Mouse (Mus musculus) forebrain, embryonic 11.5 days (tissue): ENCODE results near the gene Fam171a2. TPM values are rescaled to one million over a fixed set of nuclear protein-coding genes. Genes with fewer than 3 reads are reported as not detected.

ENCODE experiments used
- ATAC-seq: fragments of 200-750 bp; cut with Nextera tagmentation; replicated peaks from 2 replicates; pipeline ENCODE4 v1.8.0; 2017; ENCODE audit warnings: moderate TSS enrichment; ENCODE audit not compliant: low FRiP score
- DNase-seq: peaks from one replicate; pipeline ENCODE4 v3.0.0-alpha.2; 2017; ENCODE audit warnings: low spot score
- H3K27ac ChIP-seq: fragments of 300-500 bp; sonication (generic); 2 replicates; pipeline ENCODE4 v1.5.1; 2014; ENCODE audit warnings: low read depth, low read length
- H3K27me3 ChIP-seq: fragments of 300-500 bp; sonication (generic); 2 replicates; pipeline ENCODE4 v1.6.1; 2014; ENCODE audit warnings: mild to moderate bottlenecking, low read length, mixed read lengths; ENCODE audit not compliant: control insufficient read depth, insufficient read depth
- H3K36me3 ChIP-seq: fragments of 300-500 bp; sonication (generic); 2 replicates; pipeline ENCODE4 v1.6.1; 2014; ENCODE audit warnings: mild to moderate bottlenecking, low read length, moderate library complexity, mixed read lengths; ENCODE audit not compliant: control insufficient read depth, insufficient read depth
- H3K4me1 ChIP-seq: fragments of 300-500 bp; sonication (generic); replicated peaks from 2 replicates; pipeline ENCODE4 v1.6.1; 2014; ENCODE audit warnings: low read length, mixed read lengths; ENCODE audit not compliant: control insufficient read depth, insufficient read depth
- H3K4me2 ChIP-seq: fragments of 300-500 bp; sonication (generic); 2 replicates; pipeline ENCODE4 v1.6.1; 2014; ENCODE audit warnings: low read depth, mild to moderate bottlenecking, low read length, moderate library complexity, mixed read lengths; ENCODE audit not compliant: severe bottlenecking
- H3K4me3 ChIP-seq: fragments of 300-500 bp; sonication (generic); 2 replicates; pipeline ENCODE4 v1.5.1; 2014; ENCODE audit warnings: low read depth, low read length
- H3K9ac ChIP-seq: fragments of 300-500 bp; sonication (generic); 2 replicates; pipeline ENCODE4 v1.6.1; 2014; ENCODE audit warnings: low read length
- H3K9me3 ChIP-seq: fragments of 300-500 bp; sonication (generic); 2 replicates; pipeline ENCODE4 v1.6.1; 2016; ENCODE audit warnings: low read length, mixed read lengths; ENCODE audit not compliant: control insufficient read depth
- WGBS: fragments of 180-500 bp; shearing (Covaris S2); extraction: QIAGEN DNeasy Blood & Tissue Kit; methylation state at CpG from one replicate; pipeline ENCODE4 v1.1.7; 2014; 5-methylcytosine and 5-hydroxymethylcytosine counted together
- polyA plus RNA-seq: library from polyadenylated mRNA; unstranded; fragments of >200 nt; fragmentation: Nextera tagmentation; extraction: Ambion mirVana; gene quantifications from 2 replicates; pipeline ENCODE4 v1.2.1, GENCODE M21; 2014

Gene Fam171a2
- polyA plus RNA-seq, 1 experiment from 2014 or later: 11.2 TPM

- Histone ChIP-seq H3K27me3 (no peaks in the 10 kb centered on the region), H3K36me3 (peaks cover 5% of the 10 kb centered on the region), H3K9ac (peak within 1 kb of the TSS; percentile 89), H3K4me2 (peak within 1 kb of the TSS; percentile 82), H3K4me1 (peaks cover 13% of the 10 kb centered on the region), H3K4me3 (peak within 1 kb of the TSS; percentile 77), H3K9me3 (no peaks in the 10 kb centered on the region), H3K27ac (peak within 1 kb of the TSS; percentile 76)
- DNase-seq (peak; percentile 71), ATAC-seq (peak; percentile 16; the same call in 1 of the 2 replicates)
- under 1% methylated on average over 19 of the region's 19 CpGs for WGBS
Measured at GRCm38 (mm10) chr11:102407834-102408215, 39.7 kb downstream of the Fam171a2 start, which contains the start of gene Slc25a39. Slc25a39 (minus strand) TSS chr11:102407946.

- peak overlapping the region; percentile 82 for H3K4me2 ChIP-seq
- ATAC-seq: peak; percentile 69
- H3K27me3 ChIP-seq: no peaks in the 10 kb centered on the region
- peaks cover 9% of the 10 kb centered on the region for H3K36me3 ChIP-seq
- H3K4me1 ChIP-seq: peaks cover 13% of the 10 kb centered on the region
- no peaks in the 10 kb centered on the region for H3K9me3 ChIP-seq
- peak overlapping the region; percentile 76 for H3K27ac ChIP-seq
- under 1% methylated on average over 61 of the region's 85 CpGs for WGBS
- peak overlapping the region; percentile 89 for H3K9ac ChIP-seq
- peak; percentile 97 for DNase-seq
- H3K4me3 ChIP-seq: peak overlapping the region; percentile 77
Measured at GRCm38 (mm10) chr11:102406900-102407833, 40.3 kb downstream of the Fam171a2 start.

GRCm38 (mm10) chr11:102406401-102406800 lies 41.1 kb downstream of the Fam171a2 start:
- Histone ChIP-seq H3K9me3 (no peaks in the 10 kb centered on the region), H3K4me3 (peak overlapping the region; percentile 77), H3K27ac (no peak overlapping the region), H3K27me3 (no peaks in the 10 kb centered on the region), H3K4me2 (peak overlapping the region; percentile 82), H3K9ac (peak overlapping the region; percentile 89), H3K4me1 (peaks cover 13% of the 10 kb centered on the region), H3K36me3 (peaks cover 9% of the 10 kb centered on the region)
- WGBS: 13% methylated on average over 3 of the region's 3 CpGs
- ATAC-seq (no peak), DNase-seq (no peak)

- Histone ChIP-seq H3K9me3 (no peaks in the 10 kb centered on the region), H3K4me1 (peaks cover 13% of the 10 kb centered on the region), H3K9ac (peak overlapping the region; percentile 89; the same call in 1 of the 2 replicates), H3K36me3 (peaks cover 9% of the 10 kb centered on the region), H3K4me2 (peak overlapping the region; percentile 82; the same call in 1 of the 2 replicates), H3K27ac (no peak overlapping the region), H3K27me3 (peaks cover under 1% of the 10 kb centered on the region; the same call in 1 of the 2 replicates), H3K4me3 (peak overlapping the region; percentile 77; the same call in 1 of the 2 replicates)
- ATAC-seq (no peak), DNase-seq (no peak)
- WGBS: 89% methylated on average over 11 of the region's 11 CpGs
Measured at GRCm38 (mm10) chr11:102405544-102406285, 41.8 kb downstream of the Fam171a2 start.

- Histone ChIP-seq H3K4me1 (peaks cover 16% of the 10 kb centered on the region), H3K27ac (no peak overlapping the region), H3K9me3 (no peaks in the 10 kb centered on the region), H3K36me3 (peaks cover 9% of the 10 kb centered on the region), H3K27me3 (peaks cover 11% of the 10 kb centered on the region), H3K9ac (no peak overlapping the region), H3K4me3 (no peak overlapping the region), H3K4me2 (no peak overlapping the region)
- ATAC-seq (no peak), DNase-seq (no peak)
- 79% methylated on average over 18 of the region's 18 CpGs for WGBS
Measured at GRCm38 (mm10) chr11:102404161-102405010, 43.1 kb downstream of the Fam171a2 start.

GRCm38 (mm10) chr11:102403657-102404056 lies 43.8 kb downstream of the Fam171a2 start:
- H3K4me2 ChIP-seq: no peak overlapping the region
- no peaks in the 10 kb centered on the region for H3K9me3 ChIP-seq
- 97% methylated on average over 11 of the region's 11 CpGs for WGBS
- H3K9ac ChIP-seq: no peak overlapping the region
- DNase-seq (no peak), ATAC-seq (no peak)
- peaks cover 16% of the 10 kb centered on the region for H3K4me1 ChIP-seq
- H3K27ac ChIP-seq: no peak overlapping the region
- no peak overlapping the region for H3K4me3 ChIP-seq
- H3K36me3 ChIP-seq: peaks cover 9% of the 10 kb centered on the region
- H3K27me3 ChIP-seq: peaks cover 15% of the 10 kb centered on the region

- ATAC-seq (no peak), DNase-seq (no peak)
- H3K9ac ChIP-seq: no peak overlapping the region
- peaks cover 19% of the 10 kb centered on the region for H3K27me3 ChIP-seq
- H3K4me3 ChIP-seq: no peak overlapping the region
- H3K4me1 ChIP-seq: peaks cover 16% of the 10 kb centered on the region
- no peak overlapping the region for H3K27ac ChIP-seq
- H3K9me3 ChIP-seq: no peaks in the 10 kb centered on the region
- WGBS: 74% methylated on average over 12 of the region's 12 CpGs
- peaks cover 9% of the 10 kb centered on the region for H3K36me3 ChIP-seq
- H3K4me2 ChIP-seq: no peak overlapping the region
Measured at GRCm38 (mm10) chr11:102401898-102402500, 45.5 kb downstream of the Fam171a2 start.
